Mouse (Mus musculus): ENCODE results near the gene C5ar2. TPM values are rescaled to one million over a fixed set of nuclear protein-coding genes. Genes with fewer than 3 reads are reported as not detected.

C5ar2 gene
- polyA plus RNA-seq, 1 experiment from 2014 or later = 0.36 TPM

DNA sequence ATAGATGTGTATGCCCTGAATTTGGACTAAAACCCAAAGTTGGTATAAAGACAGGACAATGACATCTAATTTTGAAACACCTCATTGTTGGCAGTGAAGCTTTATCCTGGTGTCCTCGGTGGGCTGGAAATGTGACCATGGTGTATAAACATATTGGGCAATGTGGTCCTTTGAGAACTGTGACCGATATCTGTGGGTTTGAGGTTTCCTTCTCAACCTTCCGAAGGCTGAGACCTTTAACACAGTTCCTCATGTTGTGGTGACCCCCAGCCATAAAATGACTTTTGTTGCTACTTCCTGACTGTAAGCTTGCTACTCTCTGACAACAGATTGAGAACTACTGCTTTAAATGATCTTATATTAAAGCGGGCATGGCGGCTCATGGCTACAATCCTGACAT is 6.7 kb upstream of the C5ar2 start:
- Histone ChIP-seq H3K4me1 (no peaks in the 10 kb centered on the region), H3K4me3 (no peak overlapping the region), H3K9me3 (no peaks in the 10 kb centered on the region), H3K4me2 (no peak overlapping the region), H3K36me3 (no peaks in the 10 kb centered on the region), H3K9ac (no peak overlapping the region), H3K27me3 (no peaks in the 10 kb centered on the region), H3K27ac (no peak overlapping the region)
- 72% methylated on average over 5 of the region's 5 CpGs for WGBS
- no peak for ATAC-seq (ENCODE audit: borderline replicate concordance, extremely low read depth, low FRiP score, low TSS enrichment)

DNA sequence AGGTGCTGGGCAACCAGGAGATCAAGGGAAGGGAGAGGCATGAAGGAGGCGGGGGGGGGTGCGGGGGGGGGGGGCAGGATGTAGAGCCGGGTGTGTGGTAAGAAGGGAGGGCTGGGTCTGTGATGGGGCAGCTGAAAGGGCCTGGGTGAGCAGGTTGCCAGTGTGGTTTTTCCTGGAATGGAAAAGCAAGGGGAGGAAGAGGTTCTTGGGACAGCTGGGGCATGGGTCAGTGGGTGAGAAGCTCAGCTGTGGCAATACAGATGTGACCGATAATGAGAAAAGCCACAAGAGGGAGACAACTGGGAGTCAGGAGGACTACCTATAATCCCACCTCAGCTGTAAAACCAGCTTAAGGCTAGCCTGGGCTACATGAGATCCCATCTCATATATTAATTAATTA is 2.0 kb upstream of the C5ar2 start:
- H3K36me3 ChIP-seq = no peaks in the 10 kb centered on the region
- no peak overlapping the region for H3K4me3 ChIP-seq
- 38% methylated on average over 2 of the region's 4 CpGs for WGBS
- ATAC-seq (ENCODE audit: borderline replicate concordance, extremely low read depth, low FRiP score, low TSS enrichment) = no peak
- no peak overlapping the region for H3K4me2 ChIP-seq
- 0 out of 2 replicates have a peak, but pooled peaks cover 5% of the 10 kb centered on the region for H3K4me1 ChIP-seq
- H3K27ac ChIP-seq = no peak overlapping the region
- no peaks in the 10 kb centered on the region for H3K27me3 ChIP-seq
- H3K9ac ChIP-seq = no peak overlapping the region
- no peaks in the 10 kb centered on the region for H3K9me3 ChIP-seq

DNA sequence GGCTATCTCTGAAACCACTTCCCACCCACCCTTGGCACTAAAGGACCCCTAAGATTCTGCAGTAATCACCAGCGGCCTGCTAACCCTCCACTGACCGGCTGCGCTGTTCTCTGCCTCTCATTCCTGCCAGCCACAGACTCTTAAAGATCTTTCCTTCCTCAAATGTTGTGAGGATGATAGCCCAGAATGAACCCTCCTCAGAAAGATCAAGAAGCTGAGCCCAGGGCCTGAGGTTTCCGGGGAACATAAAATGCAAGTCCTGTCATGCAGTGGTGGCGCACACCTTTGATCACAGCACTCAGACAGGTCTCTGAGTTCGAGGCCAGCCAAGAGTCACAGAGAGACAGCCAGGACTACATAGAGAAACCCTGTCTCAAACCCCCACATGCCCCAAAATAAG is 1.8 kb downstream of the C5ar2 start:
- no peak for ATAC-seq (ENCODE audit: borderline replicate concordance, extremely low read depth, low FRiP score, low TSS enrichment)
- 67% methylated on average over 6 of the region's 6 CpGs for WGBS

DNA sequence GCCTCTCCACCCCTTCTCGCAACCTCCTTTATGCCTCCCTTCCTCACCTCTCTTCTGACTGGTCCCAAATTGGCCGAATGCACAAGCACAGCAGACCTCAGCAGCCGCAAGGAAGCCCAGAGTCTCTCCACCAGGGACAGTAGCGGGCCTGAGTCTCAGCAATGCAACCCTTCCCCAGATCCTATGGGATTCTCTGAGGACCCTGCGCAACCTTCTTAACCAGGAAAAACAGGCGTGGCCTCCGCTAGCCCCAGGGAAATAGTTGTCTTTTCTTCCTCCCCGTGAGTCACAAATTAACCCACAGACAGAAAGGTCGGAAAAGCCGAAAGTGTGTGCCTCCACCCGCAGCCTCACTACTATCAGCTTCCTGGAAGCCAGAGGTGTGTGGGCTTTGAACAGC is 2.2 kb downstream of the C5ar2 start:
- 61% methylated on average over 11 of the region's 11 CpGs for WGBS

More for the DNA sequence above, 1.8 kb downstream of the C5ar2 start:
- no peak overlapping the region for H3K27ac ChIP-seq
- H3K9ac ChIP-seq = no peak overlapping the region
- H3K4me2 ChIP-seq = no peak overlapping the region
- no peaks in the 10 kb centered on the region for H3K9me3 ChIP-seq
- H3K36me3 ChIP-seq = no peaks in the 10 kb centered on the region
- H3K4me1 ChIP-seq = 0 out of 2 replicates have a peak, but pooled peaks cover 5% of the 10 kb centered on the region
- H3K27me3 ChIP-seq = no peaks in the 10 kb centered on the region
- H3K4me3 ChIP-seq = no peak overlapping the region

DNA sequence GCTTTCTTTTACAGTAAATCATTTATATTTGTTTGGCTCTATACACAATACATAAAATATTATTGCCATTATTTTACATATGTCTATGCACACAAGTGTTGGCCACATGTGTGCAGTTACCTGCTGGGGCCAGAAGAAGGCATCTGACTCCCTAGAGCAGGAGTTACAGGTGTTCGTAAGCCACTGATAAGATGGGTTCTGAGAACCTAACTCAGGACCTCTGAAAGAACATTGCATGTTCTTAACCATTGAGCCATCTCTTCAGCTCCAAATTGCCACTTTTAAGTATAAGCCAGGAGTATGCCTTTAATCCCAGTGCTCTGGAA is 3.0 kb downstream of the C5ar2 start:
- 86% methylated on average over 1 of the region's 1 CpGs for WGBS
- no peaks in the 10 kb centered on the region for H3K9me3 ChIP-seq
- 0 out of 2 replicates have a peak, but pooled peaks cover 5% of the 10 kb centered on the region for H3K4me1 ChIP-seq
- H3K4me2 ChIP-seq = no peak overlapping the region
- no peaks in the 10 kb centered on the region for H3K27me3 ChIP-seq
- H3K4me3 ChIP-seq = no peak overlapping the region
- H3K9ac ChIP-seq = no peak overlapping the region
- no peaks in the 10 kb centered on the region for H3K36me3 ChIP-seq
- ATAC-seq (ENCODE audit: borderline replicate concordance, extremely low read depth, low FRiP score, low TSS enrichment) = no peak
- H3K27ac ChIP-seq = no peak overlapping the region

More for the DNA sequence above, 2.2 kb downstream of the C5ar2 start:
- no peak overlapping the region for H3K27ac ChIP-seq
- H3K9ac ChIP-seq = no peak overlapping the region
- no peaks in the 10 kb centered on the region for H3K36me3 ChIP-seq
- no peak overlapping the region for H3K4me2 ChIP-seq
- H3K27me3 ChIP-seq = no peaks in the 10 kb centered on the region
- H3K4me1 ChIP-seq = 0 out of 2 replicates have a peak, but pooled peaks cover 5% of the 10 kb centered on the region
- no peak for ATAC-seq (ENCODE audit: borderline replicate concordance, extremely low read depth, low FRiP score, low TSS enrichment)
- no peaks in the 10 kb centered on the region for H3K9me3 ChIP-seq
- no peak overlapping the region for H3K4me3 ChIP-seq

DNA sequence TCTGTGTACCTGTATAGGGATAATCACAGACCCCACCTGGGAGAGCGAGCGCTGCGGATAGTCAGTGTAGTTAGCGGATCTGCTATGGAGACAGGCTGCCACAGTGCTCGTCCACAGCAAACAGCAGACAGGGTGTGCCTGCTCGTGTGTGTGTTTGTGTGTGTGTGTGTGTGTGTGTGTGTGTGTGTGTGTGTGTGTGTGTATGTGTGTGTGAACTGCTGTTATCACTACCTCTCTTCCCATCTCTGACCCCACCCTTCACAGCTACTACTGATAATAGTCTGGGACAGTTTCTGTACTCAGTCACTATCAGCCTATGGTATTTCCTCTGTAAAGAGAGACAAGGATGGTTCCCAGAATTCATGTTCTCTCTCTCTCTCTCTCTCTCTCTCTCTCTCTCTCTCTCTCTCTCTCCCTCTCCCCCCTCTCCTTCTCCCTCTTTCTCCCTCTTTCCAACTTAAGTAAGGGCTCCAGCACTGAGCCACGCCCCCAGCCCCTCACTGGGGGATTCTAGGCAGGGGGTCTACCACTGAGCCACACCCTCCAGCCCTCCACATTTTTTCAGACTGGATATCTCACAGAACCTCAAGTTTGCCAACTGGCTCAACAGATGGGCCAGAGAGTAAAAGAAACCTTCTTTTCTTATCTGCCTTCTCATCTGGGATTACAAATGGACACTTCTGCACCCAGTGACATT is 3.5 kb downstream of the C5ar2 start:
- Histone ChIP-seq H3K27me3 (no peaks in the 10 kb centered on the region), H3K27ac (no peak overlapping the region), H3K4me2 (no peak overlapping the region), H3K9me3 (no peaks in the 10 kb centered on the region), H3K4me3 (no peak overlapping the region), H3K9ac (no peak overlapping the region), H3K4me1 (0 out of 2 replicates have a peak, but pooled peaks cover 5% of the 10 kb centered on the region), H3K36me3 (no peaks in the 10 kb centered on the region)
- no peak for ATAC-seq (ENCODE audit: borderline replicate concordance, extremely low read depth, low FRiP score, low TSS enrichment)
- WGBS = 65% methylated on average over 7 of the region's 7 CpGs

DNA sequence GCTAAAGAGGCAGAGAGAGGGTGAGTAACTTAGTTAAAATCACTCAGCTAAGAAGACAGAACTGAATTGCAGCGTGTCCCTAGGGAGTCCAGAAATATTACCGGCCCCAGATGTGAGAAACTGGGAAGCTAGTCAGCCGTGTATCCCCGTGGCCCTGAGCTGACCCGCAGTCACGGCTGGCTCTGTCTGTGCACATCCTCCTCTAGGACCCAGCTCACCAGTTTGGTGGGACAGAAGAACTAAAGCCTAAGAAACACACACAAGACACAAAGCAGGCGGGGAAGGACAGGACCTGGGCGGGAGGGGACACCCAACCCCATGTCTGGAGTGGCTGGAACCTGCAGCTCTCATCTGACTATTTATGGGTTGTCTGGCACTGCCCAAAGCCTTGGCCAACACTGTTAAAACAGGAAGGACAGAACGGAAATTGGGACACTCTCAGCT is 4.4 kb downstream of the C5ar2 start:
- Histone ChIP-seq H3K27me3 (no peaks in the 10 kb centered on the region), H3K27ac (no peak overlapping the region), H3K9ac (no peak overlapping the region), H3K4me1 (0 out of 2 replicates have a peak, but pooled peaks cover 5% of the 10 kb centered on the region), H3K4me3 (no peak overlapping the region), H3K9me3 (no peaks in the 10 kb centered on the region), H3K4me2 (no peak overlapping the region), H3K36me3 (no peaks in the 10 kb centered on the region)
- 55% methylated on average over 9 of the region's 9 CpGs for WGBS
- ATAC-seq (ENCODE audit: borderline replicate concordance, extremely low read depth, low FRiP score, low TSS enrichment) = no peak

DNA sequence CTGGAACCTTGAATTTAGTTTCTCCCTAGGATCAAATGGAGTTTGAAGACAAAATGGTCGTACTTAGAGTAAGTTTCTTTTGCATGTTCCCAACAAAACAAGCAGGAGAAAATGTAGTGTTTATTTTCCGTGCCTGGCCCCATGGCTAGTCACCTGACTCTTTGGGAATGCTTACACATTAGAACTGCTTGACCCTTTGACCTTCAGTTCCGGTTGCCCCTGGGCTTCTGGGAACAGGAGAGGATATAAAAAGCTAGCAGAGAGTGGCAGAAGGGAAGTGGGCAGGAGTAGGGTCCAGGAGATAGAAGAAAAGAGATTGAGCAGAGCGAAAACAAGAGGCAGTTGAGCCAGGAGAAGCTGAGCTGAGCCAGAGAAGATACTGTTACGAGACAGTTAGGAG is 14.1 kb downstream of the C5ar2 start:
- Histone ChIP-seq H3K27me3 (no peaks in the 10 kb centered on the region; the same call in 1 of the 2 replicates), H3K27ac (no peak overlapping the region), H3K4me2 (no peak overlapping the region), H3K9me3 (no peaks in the 10 kb centered on the region), H3K9ac (no peak overlapping the region), H3K4me1 (peaks cover 6% of the 10 kb centered on the region; the same call in 1 of the 2 replicates), H3K36me3 (no peaks in the 10 kb centered on the region), H3K4me3 (no peak overlapping the region)
- 31% methylated on average over 5 of the region's 5 CpGs for WGBS
- ATAC-seq (ENCODE audit: borderline replicate concordance, extremely low read depth, low FRiP score, low TSS enrichment) = no peak

DNA sequence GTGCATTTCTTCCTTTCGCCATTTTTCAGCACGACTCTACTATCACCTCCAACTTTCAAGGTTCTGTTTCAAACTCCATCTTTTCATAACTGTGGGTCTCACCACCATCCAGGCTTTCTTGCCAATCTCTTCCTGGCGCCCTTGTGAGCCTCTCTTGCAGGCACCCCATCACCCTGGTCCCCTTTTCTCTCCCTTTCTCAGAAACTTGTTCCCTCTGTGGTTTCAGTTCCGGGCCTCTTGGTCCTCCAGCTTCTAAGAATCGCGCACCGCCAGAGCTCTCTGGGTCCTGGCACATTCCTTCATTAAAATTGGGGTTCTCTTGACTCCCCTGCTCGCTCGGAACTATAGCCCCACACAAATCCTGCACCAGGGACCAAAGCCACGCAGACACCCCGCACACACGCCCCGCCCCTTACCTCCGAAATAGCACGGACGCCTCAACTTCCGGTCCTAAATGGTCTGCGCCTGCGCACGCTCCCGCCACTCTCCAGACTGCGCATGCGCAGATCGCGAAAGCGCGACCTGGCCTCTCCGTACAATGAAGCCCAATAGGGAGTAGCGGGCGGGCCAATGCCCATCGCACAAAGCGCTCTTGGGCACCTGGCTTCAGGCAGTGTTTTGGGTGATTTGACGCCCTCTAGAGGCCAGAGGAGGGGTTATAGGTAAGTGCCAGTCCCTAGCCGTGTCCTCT is 22.2 kb downstream of the C5ar2 start, which contains the start of gene Dhx34:
Gene Dhx34, minus strand, starts transcription at position 456 of the 691 bp plus-strand sequence.
- Histone ChIP-seq H3K9me3 (no peaks in the 10 kb centered on the region), H3K4me1 (peaks cover 10% of the 10 kb centered on the region), H3K4me2 (peak within 1 kb of the TSS; percentile 64), H3K27ac (peak within 1 kb of the TSS; percentile 73), H3K36me3 (peaks cover 8% of the 10 kb centered on the region), H3K27me3 (no peaks in the 10 kb centered on the region; the same call in 1 of the 2 replicates), H3K4me3 (peak within 1 kb of the TSS; percentile 61), H3K9ac (peak within 1 kb of the TSS; percentile 70)
- ATAC-seq (ENCODE audit: borderline replicate concordance, extremely low read depth, low FRiP score, low TSS enrichment) = peak; percentile 96
- 1% methylated on average over 34 of the region's 34 CpGs for WGBS

DNA sequence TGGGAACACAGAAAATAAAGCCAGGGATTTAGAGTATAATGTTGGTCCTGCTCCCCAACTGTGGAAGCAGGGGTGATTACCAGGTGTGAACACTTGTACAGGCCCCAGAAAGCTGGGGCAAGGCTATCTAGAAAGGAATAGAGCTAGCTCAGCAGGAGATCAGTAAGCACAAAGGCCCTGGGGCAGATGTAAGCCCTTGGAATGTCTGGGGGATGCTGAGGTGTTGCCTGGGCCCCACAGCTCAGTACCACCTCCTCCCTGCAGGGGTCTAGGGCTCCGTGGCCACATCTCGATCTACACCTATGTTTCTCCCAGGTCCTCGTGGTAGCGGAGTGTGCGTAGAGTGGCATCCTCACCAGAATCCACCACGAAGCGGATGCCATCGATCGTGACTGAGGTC is 30.0 kb downstream of the C5ar2 start:
- Histone ChIP-seq H3K36me3 (peaks cover 53% of the 10 kb centered on the region), H3K4me1 (0 out of 2 replicates have a peak, but pooled peaks cover 2% of the 10 kb centered on the region), H3K27ac (no peak overlapping the region), H3K4me3 (no peak overlapping the region), H3K9ac (no peak overlapping the region), H3K4me2 (no peak overlapping the region), H3K27me3 (no peaks in the 10 kb centered on the region), H3K9me3 (no peaks in the 10 kb centered on the region)
- WGBS = 93% methylated on average over 9 of the region's 9 CpGs
- ATAC-seq (ENCODE audit: borderline replicate concordance, extremely low read depth, low FRiP score, low TSS enrichment) = no peak

DNA sequence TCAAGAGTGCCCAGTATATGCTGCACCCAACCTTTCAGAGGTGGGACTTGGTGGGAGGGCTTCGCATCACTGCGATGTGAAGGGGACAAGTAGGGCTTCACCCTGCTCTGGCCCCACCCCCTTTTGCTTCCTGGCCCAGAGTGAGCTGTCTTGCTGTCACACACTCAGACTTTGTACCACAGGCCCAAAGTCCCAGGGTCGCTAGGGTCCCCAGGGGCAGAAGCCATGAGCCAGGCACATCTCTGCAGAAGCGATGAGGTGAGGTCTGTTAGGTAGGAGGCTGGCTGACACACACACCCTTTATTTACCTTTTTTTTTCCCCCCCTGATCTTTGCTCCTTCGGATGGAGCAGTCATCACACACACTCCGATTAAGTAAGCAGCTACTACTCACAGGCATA is 30.8 kb downstream of the C5ar2 start:
- H3K36me3 ChIP-seq = peaks cover 52% of the 10 kb centered on the region
- ATAC-seq (ENCODE audit: borderline replicate concordance, extremely low read depth, low FRiP score, low TSS enrichment) = no peak
- 0 out of 2 replicates have a peak, but pooled peaks cover 2% of the 10 kb centered on the region for H3K4me1 ChIP-seq
- H3K9me3 ChIP-seq = no peaks in the 10 kb centered on the region
- no peak overlapping the region for H3K4me3 ChIP-seq
- no peaks in the 10 kb centered on the region for H3K27me3 ChIP-seq
- H3K4me2 ChIP-seq = no peak overlapping the region
- H3K9ac ChIP-seq = no peak overlapping the region
- H3K27ac ChIP-seq = no peak overlapping the region
- 83% methylated on average over 6 of the region's 6 CpGs for WGBS

DNA sequence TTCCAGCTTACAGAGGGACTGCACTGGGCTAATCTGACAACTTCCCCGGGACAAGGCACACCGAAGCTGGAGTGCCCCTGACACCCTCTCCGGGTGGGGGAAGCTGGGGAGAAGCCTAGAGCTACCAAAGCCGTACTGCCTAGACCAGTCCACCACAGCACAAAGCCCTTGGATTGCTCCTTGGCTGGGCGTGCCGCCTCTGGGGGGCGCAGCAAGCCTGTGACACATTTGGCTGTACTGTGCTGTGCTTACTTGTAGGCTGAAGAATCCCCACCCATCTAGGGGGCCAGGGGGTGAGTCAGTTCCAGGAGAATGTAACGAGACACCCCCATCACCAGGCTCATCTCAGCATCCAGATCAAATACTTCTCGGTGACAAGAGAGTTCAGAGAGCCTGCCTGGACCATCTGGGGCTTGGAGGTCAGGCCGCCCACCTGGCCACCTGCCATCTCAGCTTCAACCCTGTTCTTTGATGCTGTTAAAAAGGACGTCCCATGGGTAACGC is 33.0 kb downstream of the C5ar2 start:
- H3K9ac ChIP-seq = no peak overlapping the region
- H3K9me3 ChIP-seq = no peaks in the 10 kb centered on the region
- no peak overlapping the region for H3K4me2 ChIP-seq
- H3K4me1 ChIP-seq = 0 out of 2 replicates have a peak, but pooled peaks cover 2% of the 10 kb centered on the region
- no peak overlapping the region for H3K4me3 ChIP-seq
- no peak overlapping the region for H3K27ac ChIP-seq
- no peak for ATAC-seq (ENCODE audit: borderline replicate concordance, extremely low read depth, low FRiP score, low TSS enrichment)
- 71% methylated on average over 12 of the region's 12 CpGs for WGBS
- H3K36me3 ChIP-seq = peaks cover 40% of the 10 kb centered on the region; the same call in 1 of the 2 replicates
- H3K27me3 ChIP-seq = no peaks in the 10 kb centered on the region

Data from lung, embryonic 15.5 days (tissue).